Mouse (Mus musculus): ENCODE results near the gene Zfp488. TPM values are rescaled to one million over a fixed set of nuclear protein-coding genes. Genes with fewer than 3 reads are reported as not detected.

Zfp488 gene
- polyA plus RNA-seq (2015; fragmentation: Nextera tagmentation; extraction: Ambion mirVana) = 0.03 TPM in 1 of 2 replicates, not detected in the other

GRCm38 (mm10) chr14:33978604-33979059 lies at the start of gene Zfp488:
Zfp488 (minus strand) TSS chr14:33978764.
- Histone ChIP-seq H3K9ac (no peak within 1 kb of the TSS), H3K9me3 (replicated peaks) (no peaks in the 10 kb centered on the region), H3K4me1 (replicated peaks) (peaks cover 4% of the 10 kb centered on the region), H3K27ac (no peak within 1 kb of the TSS), H3K4me2 (peak within 1 kb of the TSS; percentile 71), H3K36me3 (no peaks in the 10 kb centered on the region), H3K27me3 (peaks cover 12% of the 10 kb centered on the region; the same call in 1 of the 2 replicates), H3K4me3 (peak within 1 kb of the TSS; percentile 37)
- no peak for ATAC-seq (replicated peaks; ENCODE audit: insufficient number of reproducible peaks, insufficient read depth, low FRiP score, low read depth)
- 2% methylated on average over 25 of the region's 25 CpGs for WGBS

- Histone ChIP-seq H3K9ac (no peak overlapping the region), H3K4me3 (no peak overlapping the region), H3K9me3 (replicated peaks) (no peaks in the 10 kb centered on the region), H3K4me1 (replicated peaks) (no peaks in the 10 kb centered on the region), H3K27ac (0 out of 2 replicates have a peak overlapping the region, but pooled peaks have one; percentile 8), H3K4me2 (no peak overlapping the region), H3K27me3 (no peaks in the 10 kb centered on the region), H3K36me3 (no peaks in the 10 kb centered on the region)
- 0 out of 2 replicates have a peak, but pooled peaks have one; percentile 43 for ATAC-seq (replicated peaks; ENCODE audit: insufficient number of reproducible peaks, insufficient read depth, low FRiP score, low read depth)
- WGBS = 10% methylated on average over 2 of the region's 2 CpGs
These were observed 48.1 kb upstream of the Zfp488 start for GRCm38 (mm10) chr14:34026710-34027109.

GRCm38 (mm10) chr14:34016938-34017337 lies 38.4 kb upstream of the Zfp488 start:
- Histone ChIP-seq H3K9me3 (replicated peaks) (no peaks in the 10 kb centered on the region), H3K4me2 (no peak overlapping the region), H3K4me1 (replicated peaks) (no peaks in the 10 kb centered on the region), H3K9ac (no peak overlapping the region), H3K36me3 (no peaks in the 10 kb centered on the region), H3K27me3 (no peaks in the 10 kb centered on the region), H3K4me3 (no peak overlapping the region), H3K27ac (no peak overlapping the region)
- no peak for ATAC-seq (replicated peaks; ENCODE audit: insufficient number of reproducible peaks, insufficient read depth, low FRiP score, low read depth)
- WGBS = 96% methylated on average over 2 of the region's 2 CpGs

GRCm38 (mm10) chr14:34016381-34016780 lies 37.8 kb upstream of the Zfp488 start, which contains the start of gene Gm5460:
Gm5460 (plus strand) TSS chr14:34016758.
- H3K4me2 ChIP-seq = no peak within 1 kb of the TSS
- no peaks in the 10 kb centered on the region for H3K9me3 ChIP-seq (replicated peaks)
- WGBS = 82% methylated on average over 4 of the region's 4 CpGs
- H3K27ac ChIP-seq = no peak within 1 kb of the TSS
- no peaks in the 10 kb centered on the region for H3K4me1 ChIP-seq (replicated peaks)
- no peak within 1 kb of the TSS for H3K9ac ChIP-seq
- H3K36me3 ChIP-seq = no peaks in the 10 kb centered on the region
- no peak within 1 kb of the TSS for H3K4me3 ChIP-seq
- no peak for ATAC-seq (replicated peaks; ENCODE audit: insufficient number of reproducible peaks, insufficient read depth, low FRiP score, low read depth)
- H3K27me3 ChIP-seq = no peaks in the 10 kb centered on the region

- Histone ChIP-seq H3K4me3 (no peak within 1 kb of the TSS), H3K27ac (no peak within 1 kb of the TSS), H3K4me2 (no peak within 1 kb of the TSS), H3K4me1 (replicated peaks) (no peaks in the 10 kb centered on the region), H3K9me3 (replicated peaks) (no peaks in the 10 kb centered on the region), H3K27me3 (no peaks in the 10 kb centered on the region), H3K9ac (no peak within 1 kb of the TSS), H3K36me3 (no peaks in the 10 kb centered on the region)
- no peak for ATAC-seq (replicated peaks; ENCODE audit: insufficient number of reproducible peaks, insufficient read depth, low FRiP score, low read depth)
- WGBS = 72% methylated on average over 3 of the region's 3 CpGs
These were observed 36.5 kb upstream of the Zfp488 start, which contains the start of gene Gm30083 for GRCm38 (mm10) chr14:34015063-34015462. Gm30083 (minus strand) TSS chr14:34015182.

GRCm38 (mm10) chr14:34002358-34002757 lies 23.8 kb upstream of the Zfp488 start:
- Histone ChIP-seq H3K36me3 (no peaks in the 10 kb centered on the region), H3K4me3 (no peak overlapping the region), H3K9ac (no peak overlapping the region), H3K27ac (no peak overlapping the region), H3K9me3 (replicated peaks) (no peaks in the 10 kb centered on the region), H3K4me2 (no peak overlapping the region), H3K4me1 (replicated peaks) (no peaks in the 10 kb centered on the region), H3K27me3 (0 out of 2 replicates have a peak, but pooled peaks cover 3% of the 10 kb centered on the region)
- no peak for ATAC-seq (replicated peaks; ENCODE audit: insufficient number of reproducible peaks, insufficient read depth, low FRiP score, low read depth)
- WGBS = 82% methylated on average over 5 of the region's 5 CpGs

- ATAC-seq (replicated peaks; ENCODE audit: insufficient number of reproducible peaks, insufficient read depth, low FRiP score, low read depth) = no peak
- H3K9me3 ChIP-seq (replicated peaks) = no peaks in the 10 kb centered on the region
- no peak overlapping the region for H3K27ac ChIP-seq
- H3K4me1 ChIP-seq (replicated peaks) = no peaks in the 10 kb centered on the region
- no peaks in the 10 kb centered on the region for H3K36me3 ChIP-seq
- no peak overlapping the region for H3K4me3 ChIP-seq
- H3K9ac ChIP-seq = no peak overlapping the region
- H3K27me3 ChIP-seq = 0 out of 2 replicates have a peak, but pooled peaks cover 3% of the 10 kb centered on the region
- H3K4me2 ChIP-seq = no peak overlapping the region
These were observed 22.9 kb upstream of the Zfp488 start for GRCm38 (mm10) chr14:34001445-34001844.

- Histone ChIP-seq H3K4me3 (no peak overlapping the region), H3K4me1 (replicated peaks) (no peaks in the 10 kb centered on the region), H3K36me3 (no peaks in the 10 kb centered on the region), H3K27me3 (0 out of 2 replicates have a peak, but pooled peaks cover 3% of the 10 kb centered on the region), H3K9ac (no peak overlapping the region), H3K27ac (no peak overlapping the region), H3K9me3 (replicated peaks) (no peaks in the 10 kb centered on the region), H3K4me2 (no peak overlapping the region)
- ATAC-seq (replicated peaks; ENCODE audit: insufficient number of reproducible peaks, insufficient read depth, low FRiP score, low read depth) = no peak
These were observed 21.5 kb upstream of the Zfp488 start for GRCm38 (mm10) chr14:34000076-34000475.

GRCm38 (mm10) chr14:33997427-33997826 lies 18.9 kb upstream of the Zfp488 start:
- Histone ChIP-seq H3K4me1 (replicated peaks) (peaks cover 9% of the 10 kb centered on the region), H3K9ac (no peak overlapping the region), H3K4me2 (no peak overlapping the region), H3K9me3 (replicated peaks) (no peaks in the 10 kb centered on the region), H3K27ac (no peak overlapping the region), H3K4me3 (no peak overlapping the region), H3K27me3 (0 out of 2 replicates have a peak, but pooled peaks cover 3% of the 10 kb centered on the region), H3K36me3 (no peaks in the 10 kb centered on the region)
- no peak for ATAC-seq (replicated peaks; ENCODE audit: insufficient number of reproducible peaks, insufficient read depth, low FRiP score, low read depth)
- 47% methylated on average over 6 of the region's 6 CpGs for WGBS

GRCm38 (mm10) chr14:33993521-33994289 lies 15.1 kb upstream of the Zfp488 start:
- WGBS = 80% methylated on average over 6 of the region's 6 CpGs
- Histone ChIP-seq H3K36me3 (no peaks in the 10 kb centered on the region), H3K4me2 (no peak overlapping the region), H3K27me3 (0 out of 2 replicates have a peak, but pooled peaks cover 3% of the 10 kb centered on the region), H3K4me3 (no peak overlapping the region), H3K4me1 (replicated peaks) (peaks cover 9% of the 10 kb centered on the region), H3K9me3 (replicated peaks) (no peaks in the 10 kb centered on the region), H3K27ac (no peak overlapping the region), H3K9ac (no peak overlapping the region)
- ATAC-seq (replicated peaks; ENCODE audit: insufficient number of reproducible peaks, insufficient read depth, low FRiP score, low read depth) = no peak

- no peak overlapping the region for H3K9ac ChIP-seq
- no peak for ATAC-seq (replicated peaks; ENCODE audit: insufficient number of reproducible peaks, insufficient read depth, low FRiP score, low read depth)
- H3K9me3 ChIP-seq (replicated peaks) = no peaks in the 10 kb centered on the region
- H3K27me3 ChIP-seq = 0 out of 2 replicates have a peak, but pooled peaks cover 2% of the 10 kb centered on the region
- peaks cover 9% of the 10 kb centered on the region for H3K4me1 ChIP-seq (replicated peaks)
- WGBS = 92% methylated on average over 9 of the region's 9 CpGs
- no peak overlapping the region for H3K4me3 ChIP-seq
- no peak overlapping the region for H3K27ac ChIP-seq
- no peak overlapping the region for H3K4me2 ChIP-seq
- H3K36me3 ChIP-seq = no peaks in the 10 kb centered on the region
These were observed 14.5 kb upstream of the Zfp488 start for GRCm38 (mm10) chr14:33993051-33993450.

Measured in heart, embryonic 15.5 days (tissue).